Mouse (Mus musculus) stomach, postnatal 0 days (tissue): ENCODE measurements around the gene Ugp2.

ENCODE experiments used
- CTCF ChIP-seq: IDR thresholded peaks from 2 replicates; pipeline ENCODE4 v1.5.1; 2016; ENCODE audit warnings: antibody characterized with exemption, low read depth, mild to moderate bottlenecking, moderate library complexity
- EP300 ChIP-seq: optimal IDR thresholded peaks from 2 replicates; pipeline ENCODE3; 2016; ENCODE audit warnings: antibody characterized with exemption

DNA sequence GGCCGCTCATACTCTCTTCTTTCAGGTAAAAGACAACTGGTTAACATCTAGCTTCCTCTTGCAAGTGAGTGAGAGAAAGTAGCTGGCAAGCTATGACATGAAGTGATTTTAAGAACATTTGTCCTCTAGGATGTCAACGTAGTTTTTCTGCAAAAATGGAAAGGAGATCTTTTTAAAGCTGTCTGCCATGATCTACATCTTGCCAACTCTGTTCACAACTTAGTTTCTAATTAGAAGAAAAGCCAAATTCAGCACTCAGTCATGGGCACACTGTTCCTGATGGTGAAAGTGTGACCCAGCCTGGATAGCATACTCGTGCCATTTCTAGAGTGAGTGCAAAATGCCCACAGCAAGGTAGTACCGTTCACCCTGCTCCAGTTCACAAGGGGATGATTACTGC, 31.9 kb downstream of the Ugp2 start:
- no peak for TF ChIP-seq EP300
- TF ChIP-seq CTCF: no peak
